Mouse (Mus musculus): Measurements from ENCODE around the gene Wdfy2.

- TF ChIP-seq CTCF (IDR thresholded peaks at IDR 0.05; ENCODE audit: extremely low read depth, insufficient read length, insufficient replicate concordance, low read depth, low read length) (no peak), POLR2A (IDR thresholded peaks at IDR 0.05; ENCODE audit: low read depth, low read length) (no peak)
Measured at GRCm38 (mm10) chr14:62873820-62874219, 36.3 kb downstream of the Wdfy2 start.

Measured in small intestine, adult 2 months (tissue).